Mouse (Mus musculus): ENCODE results near the gene Muc4. TPM values are rescaled to one million over a fixed set of nuclear protein-coding genes. Genes with fewer than 3 reads are reported as not detected.

Gene Muc4
- total RNA-seq, 2 experiments from 2014 or later, result not detected

DNA sequence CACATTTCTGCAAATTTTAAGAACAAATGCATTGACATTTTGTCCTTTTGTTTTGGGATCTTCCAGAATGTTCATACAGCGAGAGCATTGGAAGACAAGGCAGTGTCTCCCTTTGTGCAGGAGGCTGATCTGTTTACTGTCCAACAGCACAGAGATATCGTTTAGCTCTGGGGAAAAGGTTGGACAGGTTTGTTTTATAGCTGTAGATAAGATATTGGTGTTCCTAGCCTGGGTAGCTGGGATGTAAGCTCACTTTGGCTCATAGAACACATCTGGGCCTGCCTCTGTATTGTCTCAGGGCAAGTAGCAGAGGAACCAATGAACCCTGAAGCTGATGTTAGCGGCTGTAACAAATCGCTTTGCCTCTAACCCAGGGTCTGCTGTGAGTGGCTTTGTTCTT is 11.9 kb upstream of the Muc4 start:
- no peak for ATAC-seq (replicated peaks; ENCODE audit: low FRiP score, low TSS enrichment, poor library complexity, severe bottlenecking)

GRCm38 (mm10) chr16:32724259-32724658 is 11.4 kb upstream of the Muc4 start:
- no peak for ATAC-seq (replicated peaks; ENCODE audit: low FRiP score, low TSS enrichment, poor library complexity, severe bottlenecking)

- no peak for ATAC-seq (replicated peaks; ENCODE audit: low FRiP score, low TSS enrichment, poor library complexity, severe bottlenecking)
Observed at GRCm38 (mm10) chr16:32726501-32726900, 9.2 kb upstream of the Muc4 start.

GRCm38 (mm10) chr16:32728240-32728639 is 7.4 kb upstream of the Muc4 start:
- no peak for ATAC-seq (replicated peaks; ENCODE audit: low FRiP score, low TSS enrichment, poor library complexity, severe bottlenecking)

DNA sequence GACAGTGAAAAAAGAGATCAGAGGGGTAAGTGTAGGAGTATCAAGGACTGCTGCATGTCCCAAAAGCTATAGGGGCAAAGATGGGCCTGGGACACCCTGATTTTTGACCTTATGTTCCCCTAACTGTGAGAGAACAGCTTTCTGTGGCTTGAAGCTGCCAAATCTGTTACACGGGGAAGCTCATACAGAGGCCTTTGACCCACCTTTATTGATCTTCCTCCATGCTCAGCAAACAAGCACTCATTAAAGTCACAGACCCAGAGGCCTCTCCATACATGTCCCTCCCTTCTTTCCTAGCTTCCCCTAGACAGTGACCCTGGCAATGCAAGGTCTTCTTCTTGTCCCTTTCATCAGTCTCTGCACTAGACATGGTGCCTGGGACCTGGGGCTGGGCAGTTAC is 7.0 kb upstream of the Muc4 start:
- no peak for ATAC-seq (replicated peaks; ENCODE audit: low FRiP score, low TSS enrichment, poor library complexity, severe bottlenecking)

GRCm38 (mm10) chr16:32733213-32733612 is 2.5 kb upstream of the Muc4 start:
- ATAC-seq (replicated peaks; ENCODE audit: low FRiP score, low TSS enrichment, poor library complexity, severe bottlenecking), result no peak

- no peak for ATAC-seq (replicated peaks; ENCODE audit: low FRiP score, low TSS enrichment, poor library complexity, severe bottlenecking)
Observed at GRCm38 (mm10) chr16:32736022-32736421, 336 bp downstream of the Muc4 start.

GRCm38 (mm10) chr16:32740003-32740663 is 4.4 kb downstream of the Muc4 start:
- no peak for ATAC-seq (replicated peaks; ENCODE audit: low FRiP score, low TSS enrichment, poor library complexity, severe bottlenecking)

DNA sequence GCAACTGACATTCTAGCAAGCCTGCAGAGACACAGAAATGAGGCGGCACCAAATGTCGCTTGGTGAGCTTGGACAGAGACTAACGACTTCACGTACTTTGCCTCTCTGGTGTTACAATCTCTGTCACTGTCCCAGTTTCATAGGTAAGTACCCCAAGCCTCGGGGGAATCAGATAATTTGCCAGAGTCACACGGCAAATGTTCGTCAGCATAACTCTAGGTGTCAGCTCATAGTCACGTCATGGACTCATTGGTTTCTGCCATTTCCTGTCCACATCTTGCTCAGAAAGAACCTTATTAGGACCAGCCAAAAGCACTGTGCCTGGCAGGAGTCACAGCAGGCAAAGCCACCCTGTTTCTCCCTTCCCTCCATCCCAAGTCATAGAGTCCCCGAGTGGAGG is 5.7 kb downstream of the Muc4 start:
- ATAC-seq (replicated peaks; ENCODE audit: low FRiP score, low TSS enrichment, poor library complexity, severe bottlenecking), result no peak

- ATAC-seq (replicated peaks; ENCODE audit: low FRiP score, low TSS enrichment, poor library complexity, severe bottlenecking), result no peak
Observed at GRCm38 (mm10) chr16:32742712-32743111, 7.0 kb downstream of the Muc4 start.

GRCm38 (mm10) chr16:32745852-32746251 is 10.2 kb downstream of the Muc4 start:
- no peak for ATAC-seq (replicated peaks; ENCODE audit: low FRiP score, low TSS enrichment, poor library complexity, severe bottlenecking)

DNA sequence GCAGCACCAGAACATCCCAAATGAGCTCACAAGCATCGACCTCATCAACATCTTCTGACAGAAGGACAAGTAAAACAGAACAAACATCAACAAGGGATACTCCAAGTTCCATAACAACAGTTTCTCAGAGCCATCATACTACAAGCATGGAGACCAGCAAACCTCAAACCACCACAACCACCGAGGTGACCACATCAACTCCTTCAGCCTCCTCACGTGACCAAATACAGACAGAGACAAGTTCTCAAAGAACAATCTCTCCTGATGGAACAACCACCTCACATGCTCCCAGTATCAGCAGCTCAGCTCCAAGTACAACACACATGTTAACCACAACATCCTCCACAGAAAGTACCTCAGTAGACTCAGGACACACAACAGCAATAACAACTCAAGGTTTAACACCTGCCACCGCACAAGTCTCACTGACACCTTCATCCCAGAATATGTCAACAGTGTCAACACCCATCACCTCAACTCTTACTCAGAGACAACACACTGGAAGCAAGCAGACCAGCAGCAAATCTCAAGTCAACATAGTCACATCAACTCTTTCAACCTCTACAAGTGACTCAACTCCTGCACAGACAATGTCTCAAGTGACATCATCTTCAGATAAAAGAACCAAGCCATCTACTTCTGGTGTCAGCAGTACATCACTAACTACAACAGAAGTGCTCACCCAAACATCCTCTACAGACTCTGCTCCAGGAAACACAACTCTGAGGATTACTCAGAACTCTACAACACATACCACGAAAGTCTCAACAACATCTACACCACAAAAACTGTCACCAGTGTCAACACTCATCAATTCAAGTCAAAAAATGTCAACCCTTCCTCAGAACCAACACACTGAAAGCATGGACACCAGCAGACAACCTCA is 14.8 kb downstream of the Muc4 start:
- ATAC-seq (replicated peaks; ENCODE audit: low FRiP score, low TSS enrichment, poor library complexity, severe bottlenecking), result no peak

GRCm38 (mm10) chr16:32764550-32764949 is 28.9 kb downstream of the Muc4 start:
- no peak for ATAC-seq (replicated peaks; ENCODE audit: low FRiP score, low TSS enrichment, poor library complexity, severe bottlenecking)

DNA sequence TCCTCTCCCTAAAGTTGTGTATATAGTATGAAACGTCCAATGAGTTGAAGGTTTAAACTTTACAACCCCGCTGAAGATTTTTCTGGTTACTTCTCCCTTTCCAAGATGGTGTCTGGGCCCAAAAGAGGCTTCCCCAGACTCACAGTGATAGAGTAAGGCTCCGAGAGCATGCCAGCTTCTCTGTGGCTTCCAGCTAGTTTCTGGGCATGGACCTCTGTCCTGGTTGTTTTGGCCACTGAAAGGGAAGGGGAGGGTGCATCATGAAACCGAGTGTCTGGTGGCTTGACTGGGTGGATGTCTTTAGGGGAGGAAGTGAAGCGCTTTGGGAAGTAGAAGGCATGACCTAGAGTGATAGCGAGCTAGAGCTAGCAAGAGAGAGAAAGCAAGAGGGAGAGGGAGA is 29.3 kb downstream of the Muc4 start:
- ATAC-seq (replicated peaks; ENCODE audit: low FRiP score, low TSS enrichment, poor library complexity, severe bottlenecking), result no peak

DNA sequence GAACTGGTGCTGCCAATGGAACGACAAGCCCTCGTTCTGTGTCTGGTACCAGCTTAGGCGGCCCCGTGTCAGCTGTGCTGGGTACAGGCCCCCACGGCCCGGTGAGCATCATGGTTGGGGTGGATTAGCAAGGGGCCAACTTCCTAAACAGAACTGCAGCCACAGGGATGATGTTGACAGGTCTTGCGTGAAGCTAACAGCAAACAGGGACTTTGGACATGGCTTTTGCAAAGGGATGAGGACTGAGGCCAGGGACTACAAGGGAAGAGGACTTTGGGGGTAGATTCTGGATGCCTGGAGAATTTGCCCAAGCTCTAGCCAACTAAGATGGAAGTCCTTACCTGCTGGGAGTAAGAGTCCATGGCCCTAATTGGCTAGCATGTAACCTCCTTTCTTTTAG is 31.2 kb downstream of the Muc4 start:
- no peak for ATAC-seq (replicated peaks; ENCODE audit: low FRiP score, low TSS enrichment, poor library complexity, severe bottlenecking)

DNA sequence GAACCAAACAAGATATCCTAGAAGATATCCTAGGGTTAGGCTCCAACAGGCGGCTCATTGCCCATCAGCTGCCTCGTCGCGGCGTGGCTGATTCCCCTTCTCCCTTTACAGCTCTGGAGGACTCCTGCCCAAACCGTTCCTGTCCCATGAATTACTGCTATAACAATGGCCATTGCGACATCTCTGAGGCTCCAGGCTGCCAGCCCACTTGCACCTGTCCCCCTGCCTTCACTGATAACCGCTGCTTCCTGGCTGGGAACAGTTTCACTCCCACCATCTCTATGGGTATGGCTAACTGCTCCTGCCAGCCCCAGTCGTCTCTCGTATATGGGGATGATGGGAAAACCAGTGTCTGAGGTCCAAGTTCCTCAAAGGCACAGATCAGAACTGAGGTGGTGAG is 41.0 kb downstream of the Muc4 start:
- ATAC-seq (replicated peaks; ENCODE audit: low FRiP score, low TSS enrichment, poor library complexity, severe bottlenecking), result no peak

DNA sequence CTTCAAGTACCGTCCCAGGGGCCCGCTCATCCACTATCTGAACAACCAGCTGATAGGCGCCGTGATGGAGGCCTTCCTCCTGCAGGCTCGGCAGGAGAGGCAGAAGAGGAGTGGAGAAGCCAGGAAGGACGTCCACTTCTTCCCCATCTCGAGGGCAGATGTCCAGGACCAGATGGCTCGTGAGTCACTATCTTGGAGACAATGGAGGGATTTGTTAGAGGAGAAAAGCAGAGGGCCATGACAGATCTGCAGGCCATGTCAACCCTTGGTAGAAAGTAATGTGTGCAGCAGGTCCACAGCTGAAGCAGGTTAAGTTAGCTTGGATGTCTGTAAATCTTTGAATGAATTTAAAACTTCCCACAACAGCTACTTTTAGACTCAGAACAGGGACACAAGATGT is 43.3 kb downstream of the Muc4 start:
- no peak for ATAC-seq (replicated peaks; ENCODE audit: low FRiP score, low TSS enrichment, poor library complexity, severe bottlenecking)

GRCm38 (mm10) chr16:32783324-32784062 is 47.8 kb downstream of the Muc4 start:
- ATAC-seq (replicated peaks; ENCODE audit: low FRiP score, low TSS enrichment, poor library complexity, severe bottlenecking), result no peak

GRCm38 (mm10) chr16:32784840-32785239 is 49.2 kb downstream of the Muc4 start:
- ATAC-seq (replicated peaks; ENCODE audit: low FRiP score, low TSS enrichment, poor library complexity, severe bottlenecking), result no peak

GRCm38 (mm10) chr16:32790056-32790455 is 54.4 kb downstream of the Muc4 start:
- ATAC-seq (replicated peaks; ENCODE audit: low FRiP score, low TSS enrichment, poor library complexity, severe bottlenecking), result no peak

Measured in megakaryocyte-erythroid progenitor cell, adult 5-6 weeks (primary cell).